ENCODE assay signal across 17 mouse cellular contexts in genomic region chr13:20936016-20936415, GRCm38 (mm10).
"Had no signal": no experiment of that assay in that cellular context is flagged by ENCODE, and none has a peak within 500 bp of the region (broad histone marks: within the 10 kb centered on the region; RNA-seq: fewer than 3 reads in every experiment).

No protein-coding gene starts in this region.

- H3K4me3 ChIP-seq: midbrain, embryonic 10.5 days; midbrain, embryonic 12.5 days; myocyte; neural tube, embryonic 13.5 days; neural tube, embryonic 15.5 days had no signal

- DNase-seq: lung, embryonic 14.5 days; lung, postnatal 10 days; lung, postnatal 4 days; midbrain, embryonic 14.5 days; retina, postnatal 1 day; right cerebral cortex, adult 18-20 months; right cerebral cortex, postnatal 25 days; right cerebral cortex, postnatal 4 days; spleen, adult 18-20 months; thymus, adult 18-20 months; thymus, postnatal 14 days; thymus, postnatal 36 days had no signal

- H3K9me3 ChIP-seq: midbrain, embryonic 10.5 days; midbrain, embryonic 12.5 days; neural tube, embryonic 13.5 days; neural tube, embryonic 15.5 days had no signal

- H3K27me3 ChIP-seq: midbrain, embryonic 12.5 days; neural tube, embryonic 13.5 days; neural tube, embryonic 15.5 days had no signal

- H3K4me1 ChIP-seq: midbrain, embryonic 10.5 days; midbrain, embryonic 12.5 days had no signal

- H3K36me3 ChIP-seq: midbrain, embryonic 10.5 days; midbrain, embryonic 12.5 days; neural tube, embryonic 13.5 days; neural tube, embryonic 15.5 days had no signal
